Mouse (Mus musculus) testis, adult 2 months (tissue): ENCODE data around the gene Rnf180.

ENCODE experiments used
- CTCF ChIP-seq: fragments of 200-500 bp; IDR thresholded peaks from 2 replicates; pipeline ENCODE4 v1.5.1; 2012; ENCODE audit warnings: low read depth, mild to moderate bottlenecking, inconsistent platforms, low read length, moderate library complexity; ENCODE audit not compliant: control insufficient read depth, insufficient read depth, insufficient replicate concordance
- POLR2A ChIP-seq: fragments of 200-500 bp; IDR thresholded peaks from 2 replicates; pipeline ENCODE4 v1.6.1; 2012; ENCODE audit warnings: low read depth, mild to moderate bottlenecking, inconsistent platforms, low read length, moderate library complexity; ENCODE audit not compliant: control insufficient read depth

GRCm38 (mm10) chr13:105240810-105241209 lies 53.8 kb downstream of the Rnf180 start:
- TF ChIP-seq CTCF (no peak), POLR2A (no peak)
